Mouse (Mus musculus) retina, postnatal 1 day (tissue): ENCODE results near the gene Itpr3.

Experiments used
- DNase-seq: peaks from one replicate; pipeline ENCODE4 v3.0.0-alpha.2; 2012

The Itpr3 gene

GRCm38 (mm10) chr17:27073126-27073525, 16.0 kb downstream of the Itpr3 start:
- DNase-seq, result no peak

GRCm38 (mm10) chr17:27073778-27074177, 16.7 kb downstream of the Itpr3 start:
- DNase-seq, result no peak

- no peak for DNase-seq
Observed at GRCm38 (mm10) chr17:27074236-27074635, 17.1 kb downstream of the Itpr3 start.

- no peak for DNase-seq
Observed at GRCm38 (mm10) chr17:27074849-27075745, 18.0 kb downstream of the Itpr3 start.

GRCm38 (mm10) chr17:27077133-27077532, 20.0 kb downstream of the Itpr3 start:
- no peak for DNase-seq

- no peak for DNase-seq
Observed at GRCm38 (mm10) chr17:27077920-27078319, 20.8 kb downstream of the Itpr3 start.

GRCm38 (mm10) chr17:27078499-27078898, 21.4 kb downstream of the Itpr3 start:
- no peak for DNase-seq

- no peak for DNase-seq
Observed at GRCm38 (mm10) chr17:27081868-27082267, 24.8 kb downstream of the Itpr3 start.

GRCm38 (mm10) chr17:27082796-27083195, 25.7 kb downstream of the Itpr3 start:
- DNase-seq, result no peak

GRCm38 (mm10) chr17:27083601-27084000, 26.5 kb downstream of the Itpr3 start:
- DNase-seq, result no peak

- DNase-seq, result peak; percentile 67
Observed at GRCm38 (mm10) chr17:27085676-27086075, 28.6 kb downstream of the Itpr3 start.

- peak; percentile 70 for DNase-seq
Observed at GRCm38 (mm10) chr17:27087426-27087825, 30.3 kb downstream of the Itpr3 start.

GRCm38 (mm10) chr17:27090068-27090467, 33.0 kb downstream of the Itpr3 start:
- DNase-seq, result no peak

- DNase-seq, result peak; percentile 75
Observed at GRCm38 (mm10) chr17:27095690-27096089, 38.6 kb downstream of the Itpr3 start.

GRCm38 (mm10) chr17:27101675-27102074, 44.6 kb downstream of the Itpr3 start:
- no peak for DNase-seq

- peak; percentile 27 for DNase-seq
Observed at GRCm38 (mm10) chr17:27105698-27106470, 48.8 kb downstream of the Itpr3 start.

GRCm38 (mm10) chr17:27106745-27107144, 49.6 kb downstream of the Itpr3 start:
- peak; percentile 53 for DNase-seq

GRCm38 (mm10) chr17:27107936-27108335, 50.8 kb downstream of the Itpr3 start:
- no peak for DNase-seq

- no peak for DNase-seq
Observed at GRCm38 (mm10) chr17:27110072-27110471, 53.0 kb downstream of the Itpr3 start.

GRCm38 (mm10) chr17:27118676-27119539, 61.8 kb downstream of the Itpr3 start:
- DNase-seq, result no peak

- DNase-seq, result no peak
Observed at GRCm38 (mm10) chr17:27119540-27119895, 62.4 kb downstream of the Itpr3 start.

- DNase-seq, result no peak
Observed at GRCm38 (mm10) chr17:27119954-27120353, 62.9 kb downstream of the Itpr3 start.

- DNase-seq, result peak; percentile 79
Observed at GRCm38 (mm10) chr17:27120561-27121024, 63.5 kb downstream of the Itpr3 start.
